Mouse (Mus musculus): Measurements from ENCODE around the gene Rad51c. TPM values are rescaled to one million over a fixed set of nuclear protein-coding genes. Genes with fewer than 3 reads are reported as not detected.
"Not testable (repeated sequence)": the region's sequence is repeated elsewhere in the genome, so short reads cannot be mapped to it uniquely, and the experiment has no call there.

Gene Rad51c
- polyA plus RNA-seq (2015; fragmentation: Nextera tagmentation; extraction: Ambion mirVana): 3.8 and 5.1 TPM in 2 replicates

DNA sequence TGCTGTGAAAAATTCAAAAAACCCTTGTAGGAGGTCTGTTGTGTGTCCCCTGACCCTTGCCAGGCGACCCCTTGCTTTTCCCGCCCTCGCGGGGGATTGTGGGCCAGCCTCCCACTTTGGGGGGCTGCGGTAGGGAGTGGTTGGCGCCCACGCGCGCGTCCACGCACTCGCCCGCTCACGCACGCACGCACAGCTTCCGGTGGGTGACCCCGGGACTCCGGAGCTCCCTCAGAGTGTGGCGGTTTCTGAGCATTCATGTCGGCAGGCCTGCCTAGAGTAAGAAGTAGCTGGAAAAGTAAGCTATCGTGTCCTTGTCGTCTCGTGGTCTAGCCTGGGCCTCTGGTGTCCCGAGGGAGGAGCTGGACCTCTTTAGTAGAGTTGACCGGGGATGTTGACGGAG, at the start of gene Rad51c, which contains the start of gene Tex14:
Rad51c (minus strand) TSS at position 79 of the 400 bp plus-strand sequence.
Tex14 (plus strand) TSS at position 190 of the 400 bp plus-strand sequence.
- peak within 1 kb of the TSS; percentile 67 for H3K4me3 ChIP-seq (ENCODE audit: low read length)
- no peaks in the 10 kb centered on the region for H3K27me3 ChIP-seq (replicated peaks; ENCODE audit: control insufficient read depth, insufficient read depth, low read length)
- H3K4me2 ChIP-seq (ENCODE audit: low read length): peak within 1 kb of the TSS; percentile 60
- H3K9ac ChIP-seq (ENCODE audit: low read depth, low read length): peak within 1 kb of the TSS; percentile 80
- WGBS: 73% methylated on average over 27 of the region's 27 CpGs
- H3K36me3 ChIP-seq (ENCODE audit: control insufficient read depth, insufficient read depth, low read length): no peaks in the 10 kb centered on the region
- peak; percentile 35; the same call in 1 of the 2 replicates for ATAC-seq
- H3K9me3 ChIP-seq (ENCODE audit: control insufficient read depth, low read length): no peaks in the 10 kb centered on the region
- H3K4me1 ChIP-seq (ENCODE audit: control insufficient read depth, insufficient read depth, low read depth, low read length): peaks cover 3% of the 10 kb centered on the region
- peak within 1 kb of the TSS; percentile 95 for H3K27ac ChIP-seq (ENCODE audit: low read depth, low read length)

GRCm38 (mm10) chr11:87454035-87454690, 49.4 kb upstream of the Rad51c start:
- no peaks in the 10 kb centered on the region for H3K4me1 ChIP-seq (ENCODE audit: control insufficient read depth, insufficient read depth, low read depth, low read length)
- H3K4me2 ChIP-seq (ENCODE audit: low read length): no peak overlapping the region
- no peak overlapping the region for H3K4me3 ChIP-seq (ENCODE audit: low read length)
- H3K27me3 ChIP-seq (replicated peaks; ENCODE audit: control insufficient read depth, insufficient read depth, low read length): no peaks in the 10 kb centered on the region
- no peak overlapping the region for H3K27ac ChIP-seq (ENCODE audit: low read depth, low read length)
- no peaks in the 10 kb centered on the region for H3K9me3 ChIP-seq (ENCODE audit: control insufficient read depth, low read length)
- H3K36me3 ChIP-seq (ENCODE audit: control insufficient read depth, insufficient read depth, low read length): no peaks in the 10 kb centered on the region
- H3K9ac ChIP-seq (ENCODE audit: low read depth, low read length): no peak overlapping the region
- WGBS: 88% methylated on average over 2 of the region's 2 CpGs
- ATAC-seq: no peak

DNA sequence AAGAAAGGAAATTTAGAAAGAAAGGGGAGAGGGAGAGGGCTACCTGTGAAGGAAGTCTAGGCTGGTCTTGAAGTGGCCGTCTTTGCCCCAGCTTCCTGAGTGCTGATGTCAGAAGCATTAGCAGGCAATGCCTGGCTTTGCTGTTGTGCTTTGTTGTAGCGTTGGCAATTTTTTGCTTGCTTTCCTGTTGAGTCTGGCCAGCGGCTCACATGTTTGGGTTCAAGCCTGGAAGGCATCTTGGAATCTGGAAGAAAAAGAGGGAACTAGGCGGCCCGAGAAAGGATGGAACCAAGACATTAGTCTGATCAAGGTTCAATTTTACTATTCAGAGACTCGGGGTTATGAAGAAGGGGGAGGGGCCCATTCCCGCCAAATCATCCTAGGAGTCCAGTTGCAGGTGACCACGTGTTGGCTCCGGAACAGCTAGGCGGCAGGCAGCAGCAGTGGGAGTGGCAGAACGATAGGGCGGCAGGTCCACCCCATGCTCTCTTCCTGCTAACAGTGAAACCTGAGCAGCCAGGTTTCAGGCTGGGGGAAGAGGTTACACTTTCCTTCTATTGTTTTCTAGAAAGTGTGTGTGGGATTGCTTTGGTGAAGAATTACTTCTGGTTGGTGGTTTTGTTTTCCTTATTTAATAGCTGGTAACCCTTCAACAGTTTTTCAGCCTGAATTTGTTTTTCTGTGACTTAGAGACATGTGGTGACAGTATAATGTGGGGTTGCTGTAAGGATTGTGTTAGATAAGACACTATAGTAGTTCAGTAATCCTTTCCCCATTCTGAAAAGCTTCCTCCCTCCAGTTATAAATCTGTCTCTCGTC, 48.7 kb upstream of the Rad51c start:
- H3K27ac ChIP-seq (ENCODE audit: low read depth, low read length): no peak overlapping the region
- no peaks in the 10 kb centered on the region for H3K4me1 ChIP-seq (ENCODE audit: control insufficient read depth, insufficient read depth, low read depth, low read length)
- no peaks in the 10 kb centered on the region for H3K36me3 ChIP-seq (ENCODE audit: control insufficient read depth, insufficient read depth, low read length)
- no peak overlapping the region for H3K9ac ChIP-seq (ENCODE audit: low read depth, low read length)
- no peak for ATAC-seq
- no peaks in the 10 kb centered on the region for H3K9me3 ChIP-seq (ENCODE audit: control insufficient read depth, low read length)
- H3K4me3 ChIP-seq (ENCODE audit: low read length): no peak overlapping the region
- 33% methylated on average over 13 of the region's 13 CpGs for WGBS
- H3K4me2 ChIP-seq (ENCODE audit: low read length): no peak overlapping the region
- no peaks in the 10 kb centered on the region for H3K27me3 ChIP-seq (replicated peaks; ENCODE audit: control insufficient read depth, insufficient read depth, low read length)

GRCm38 (mm10) chr11:87452779-87453178, 48.0 kb upstream of the Rad51c start:
- not testable (repeated sequence) for ATAC-seq; H3K4me3 ChIP-seq (ENCODE audit: low read length); H3K27ac ChIP-seq (ENCODE audit: low read depth, low read length); H3K36me3 ChIP-seq (ENCODE audit: control insufficient read depth, insufficient read depth, low read length); H3K4me1 ChIP-seq (ENCODE audit: control insufficient read depth, insufficient read depth, low read depth, low read length); H3K27me3 ChIP-seq (replicated peaks; ENCODE audit: control insufficient read depth, insufficient read depth, low read length); H3K9ac ChIP-seq (ENCODE audit: low read depth, low read length); H3K4me2 ChIP-seq (ENCODE audit: low read length); H3K9me3 ChIP-seq (ENCODE audit: control insufficient read depth, low read length)
- 71% methylated on average over 7 of the region's 8 CpGs for WGBS

GRCm38 (mm10) chr11:87449847-87450246, 45.1 kb upstream of the Rad51c start:
- H3K9me3 ChIP-seq (ENCODE audit: control insufficient read depth, low read length); H3K9ac ChIP-seq (ENCODE audit: low read depth, low read length); H3K4me3 ChIP-seq (ENCODE audit: low read length); H3K4me1 ChIP-seq (ENCODE audit: control insufficient read depth, insufficient read depth, low read depth, low read length); H3K27ac ChIP-seq (ENCODE audit: low read depth, low read length); H3K36me3 ChIP-seq (ENCODE audit: control insufficient read depth, insufficient read depth, low read length); H3K4me2 ChIP-seq (ENCODE audit: low read length); ATAC-seq; H3K27me3 ChIP-seq (replicated peaks; ENCODE audit: control insufficient read depth, insufficient read depth, low read length): not testable (repeated sequence)
- WGBS: 60% methylated on average over 5 of the region's 5 CpGs

- H3K9ac ChIP-seq (ENCODE audit: low read depth, low read length): no peak overlapping the region
- no peaks in the 10 kb centered on the region; the same call in 1 of the 2 replicates for H3K4me1 ChIP-seq (ENCODE audit: control insufficient read depth, insufficient read depth, low read depth, low read length)
- no peaks in the 10 kb centered on the region for H3K27me3 ChIP-seq (replicated peaks; ENCODE audit: control insufficient read depth, insufficient read depth, low read length)
- no peak for ATAC-seq
- H3K4me2 ChIP-seq (ENCODE audit: low read length): no peak overlapping the region
- WGBS: 14% methylated on average over 3 of the region's 3 CpGs
- peak overlapping the region; percentile 24; the same call in 1 of the 2 replicates for H3K27ac ChIP-seq (ENCODE audit: low read depth, low read length)
- H3K9me3 ChIP-seq (ENCODE audit: control insufficient read depth, low read length): no peaks in the 10 kb centered on the region
- H3K4me3 ChIP-seq (ENCODE audit: low read length): no peak overlapping the region
- no peaks in the 10 kb centered on the region for H3K36me3 ChIP-seq (ENCODE audit: control insufficient read depth, insufficient read depth, low read length)
Measured at GRCm38 (mm10) chr11:87449200-87449547, 44.4 kb upstream of the Rad51c start.

GRCm38 (mm10) chr11:87448476-87449199, 43.9 kb upstream of the Rad51c start:
- H3K9ac ChIP-seq (ENCODE audit: low read depth, low read length); H3K9me3 ChIP-seq (ENCODE audit: control insufficient read depth, low read length); H3K4me3 ChIP-seq (ENCODE audit: low read length); H3K4me1 ChIP-seq (ENCODE audit: control insufficient read depth, insufficient read depth, low read depth, low read length); H3K4me2 ChIP-seq (ENCODE audit: low read length); H3K36me3 ChIP-seq (ENCODE audit: control insufficient read depth, insufficient read depth, low read length); H3K27me3 ChIP-seq (replicated peaks; ENCODE audit: control insufficient read depth, insufficient read depth, low read length): not testable (repeated sequence)
- ATAC-seq: peak; percentile 97
- H3K27ac ChIP-seq (ENCODE audit: low read depth, low read length): peak overlapping the region; percentile 24; the same call in 1 of the 2 replicates
- WGBS: 0% methylated on average over 6 of the region's 32 CpGs

GRCm38 (mm10) chr11:87448081-87448475, 43.3 kb upstream of the Rad51c start:
- H3K27me3 ChIP-seq (replicated peaks; ENCODE audit: control insufficient read depth, insufficient read depth, low read length); H3K36me3 ChIP-seq (ENCODE audit: control insufficient read depth, insufficient read depth, low read length); H3K9me3 ChIP-seq (ENCODE audit: control insufficient read depth, low read length); H3K4me1 ChIP-seq (ENCODE audit: control insufficient read depth, insufficient read depth, low read depth, low read length): not testable (repeated sequence)
- peak overlapping the region; percentile 53 for H3K9ac ChIP-seq (ENCODE audit: low read depth, low read length)
- under 1% methylated on average over 30 of the region's 34 CpGs for WGBS
- H3K4me2 ChIP-seq (ENCODE audit: low read length): peak overlapping the region; percentile 66
- peak; percentile 97 for ATAC-seq
- H3K27ac ChIP-seq (ENCODE audit: low read depth, low read length): peak overlapping the region; percentile 73
- H3K4me3 ChIP-seq (ENCODE audit: low read length): peak overlapping the region; percentile 39

- ATAC-seq: no peak
- no peak overlapping the region for H3K27ac ChIP-seq (ENCODE audit: low read depth, low read length)
- H3K36me3 ChIP-seq (ENCODE audit: control insufficient read depth, insufficient read depth, low read length): no peaks in the 10 kb centered on the region
- H3K27me3 ChIP-seq (replicated peaks; ENCODE audit: control insufficient read depth, insufficient read depth, low read length): no peaks in the 10 kb centered on the region
- no peak overlapping the region for H3K9ac ChIP-seq (ENCODE audit: low read depth, low read length)
- H3K4me2 ChIP-seq (ENCODE audit: low read length): no peak overlapping the region; the same call in 1 of the 2 replicates
- H3K9me3 ChIP-seq (ENCODE audit: control insufficient read depth, low read length): no peaks in the 10 kb centered on the region
- H3K4me3 ChIP-seq (ENCODE audit: low read length): no peak overlapping the region
- H3K4me1 ChIP-seq (ENCODE audit: control insufficient read depth, insufficient read depth, low read depth, low read length): no peaks in the 10 kb centered on the region; the same call in 1 of the 2 replicates
Measured at GRCm38 (mm10) chr11:87447429-87447828, 42.7 kb upstream of the Rad51c start.

All from hindbrain, embryonic 16.5 days (tissue).